20 mouse cellular contexts compared by ENCODE assay signal in the genomic region with DNA sequence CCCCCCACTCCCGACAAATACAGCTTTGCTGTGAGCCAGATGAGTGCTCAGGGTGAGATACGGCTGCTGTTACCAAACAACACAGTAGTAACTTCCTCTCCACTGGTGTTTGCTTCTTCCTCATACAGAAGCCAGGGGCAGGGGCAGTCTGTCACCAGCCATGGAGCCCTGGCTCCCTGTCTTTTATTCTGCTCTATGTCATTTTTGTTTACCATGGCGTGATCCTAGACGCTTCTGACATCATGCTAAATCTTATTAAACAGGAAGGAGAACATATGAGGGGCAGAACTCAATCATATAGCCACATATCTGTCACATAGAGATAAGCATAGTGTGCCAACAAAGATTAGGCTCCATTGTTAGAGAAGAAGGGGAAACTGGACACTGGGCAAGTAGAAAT. TPM values are rescaled to one million over a fixed set of nuclear protein-coding genes. Genes with fewer than 3 reads are reported as not detected.
DNase-seq lines count a peak whose midpoint lies in the region; ATAC-seq and TF ChIP-seq lines count a peak whose summit lies in the region.
"Had no signal": no experiment of that assay in that cellular context is flagged by ENCODE, and none has a peak within 500 bp of the region (broad histone marks: within the 10 kb centered on the region; RNA-seq: fewer than 3 reads in every experiment).

No protein-coding gene starts in this region.

- no peak for ATAC-seq in embryonic facial prominence, embryonic 15.5 days (ENCODE audit: insufficient number of reproducible peaks, low FRiP score, low TSS enrichment, low read depth)
- no peak for ATAC-seq in liver, postnatal 0 days
- ATAC-seq: CD4-positive, CD25-positive, alpha-beta regulatory T cell, adult 4 months; intestine, embryonic 15.5 days had no signal

- no peaks in the 10 kb centered on the region for H3K36me3 ChIP-seq in embryonic facial prominence, embryonic 15.5 days
- no peaks in the 10 kb centered on the region for H3K36me3 ChIP-seq in liver, postnatal 0 days (replicated peaks; ENCODE audit: insufficient read depth, low read length)
- no peaks in the 10 kb centered on the region for H3K36me3 ChIP-seq in splenic B cell, adult 2 months (ENCODE audit: control insufficient read depth, insufficient read depth, low read length, poor library complexity, severe bottlenecking)
- H3K36me3 ChIP-seq: embryonic facial prominence, embryonic 12.5 days; heart, embryonic 15.5 days; hindbrain, embryonic 13.5 days; intestine, embryonic 15.5 days; lung, embryonic 15.5 days; neural tube, embryonic 15.5 days had no signal

- no peak overlapping the region for H3K9ac ChIP-seq in embryonic facial prominence, embryonic 15.5 days
- H3K9ac ChIP-seq in liver, postnatal 0 days (replicated peaks), result no peak overlapping the region
- H3K9ac ChIP-seq: embryonic facial prominence, embryonic 12.5 days; heart, embryonic 15.5 days; hindbrain, embryonic 13.5 days; intestine, embryonic 15.5 days; lung, embryonic 15.5 days; neural tube, embryonic 15.5 days had no signal

- H3K27ac ChIP-seq in bone marrow, adult 2 months (ENCODE audit: control insufficient read depth, insufficient read depth, low read depth, low read length, poor library complexity), result peak overlapping the region; percentile 92
- H3K27ac ChIP-seq in embryonic facial prominence, embryonic 15.5 days (replicated peaks), result peak overlapping the region; percentile 59; the same call in 1 of the 2 replicates
- H3K27ac ChIP-seq in liver, postnatal 0 days (ENCODE audit: low read depth), result peak overlapping the region; percentile 69
- H3K27ac ChIP-seq: embryonic facial prominence, embryonic 12.5 days; heart, embryonic 15.5 days; hindbrain, embryonic 13.5 days; intestine, embryonic 15.5 days; lung, embryonic 15.5 days; neural tube, embryonic 15.5 days had no signal

- peaks cover 11% of the 10 kb centered on the region for H3K4me1 ChIP-seq in bone marrow, adult 2 months (ENCODE audit: control insufficient read depth, insufficient read depth, low read length)
- H3K4me1 ChIP-seq in embryonic facial prominence, embryonic 15.5 days, result peaks cover 63% of the 10 kb centered on the region
- H3K4me1 ChIP-seq in liver, postnatal 0 days (ENCODE audit: insufficient read depth), result peaks cover 35% of the 10 kb centered on the region

- no peak for TF ChIP-seq CTCF in bone marrow, adult 2 months (IDR thresholded peaks at IDR 0.05; ENCODE audit: control insufficient read depth, insufficient read depth, low read length)
- TF ChIP-seq CTCF in liver, postnatal 0 days (IDR thresholded peaks at IDR 0.05; ENCODE audit: low read depth), result no peak

- no peaks in the 10 kb centered on the region for H3K27me3 ChIP-seq in embryonic facial prominence, embryonic 15.5 days
- H3K27me3 ChIP-seq in liver, postnatal 0 days (ENCODE audit: insufficient read depth, low read length), result no peaks in the 10 kb centered on the region
- no peaks in the 10 kb centered on the region for H3K27me3 ChIP-seq in splenic B cell, adult 2 months (ENCODE audit: control insufficient read depth, insufficient read depth, low read length, poor library complexity, severe bottlenecking)
- H3K27me3 ChIP-seq: embryonic facial prominence, embryonic 12.5 days; heart, embryonic 15.5 days; hindbrain, embryonic 13.5 days; intestine, embryonic 15.5 days; lung, embryonic 15.5 days; neural tube, embryonic 15.5 days had no signal

- TF ChIP-seq POLR2A in bone marrow, adult 2 months (IDR thresholded peaks at IDR 0.05; ENCODE audit: borderline replicate concordance, control insufficient read depth, low read depth, low read length), result no peak

- no peaks in the 10 kb centered on the region for H3K9me3 ChIP-seq in embryonic facial prominence, embryonic 15.5 days (replicated peaks)
- H3K9me3 ChIP-seq in liver, postnatal 0 days (ENCODE audit: low read length), result no peaks in the 10 kb centered on the region
- H3K9me3 ChIP-seq: embryonic facial prominence, embryonic 12.5 days; heart, embryonic 15.5 days; hindbrain, embryonic 13.5 days; intestine, embryonic 15.5 days; lung, embryonic 15.5 days; neural tube, embryonic 15.5 days had no signal

- peak overlapping the region; percentile 50 for H3K4me3 ChIP-seq in bone marrow, adult 2 months (replicated peaks; ENCODE audit: control insufficient read depth, low read depth, low read length)
- no peak overlapping the region for H3K4me3 ChIP-seq in embryonic facial prominence, embryonic 15.5 days (replicated peaks)
- 0 out of 2 replicates have a peak overlapping the region, but pooled peaks have one; percentile 10 for H3K4me3 ChIP-seq in liver, postnatal 0 days (ENCODE audit: low read depth, low read length)
- H3K4me3 ChIP-seq: embryonic facial prominence, embryonic 12.5 days; heart, embryonic 15.5 days; hindbrain, embryonic 13.5 days; intestine, embryonic 15.5 days; lung, embryonic 15.5 days; neural tube, embryonic 15.5 days had no signal

- WGBS in bone marrow, adult 2 months, result 12% methylated on average over 4 of the region's 4 CpGs
- 67% methylated on average over 4 of the region's 4 CpGs for WGBS in embryonic facial prominence, embryonic 15.5 days
- 26% methylated on average over 4 of the region's 4 CpGs for WGBS in liver, postnatal 0 days (ENCODE audit: insufficient replicate concordance)

- TF ChIP-seq EP300 in liver, postnatal 0 days (IDR thresholded peaks at IDR 0.05; ENCODE audit: low read depth), result no peak

- H3K4me2 ChIP-seq in embryonic facial prominence, embryonic 15.5 days (replicated peaks), result no peak overlapping the region
- H3K4me2 ChIP-seq in liver, postnatal 0 days (ENCODE audit: low read depth, low read length), result 0 out of 2 replicates have a peak overlapping the region, but pooled peaks have one; percentile 52
- H3K4me2 ChIP-seq: embryonic facial prominence, embryonic 12.5 days; heart, embryonic 15.5 days; hindbrain, embryonic 13.5 days; intestine, embryonic 15.5 days; lung, embryonic 15.5 days; neural tube, embryonic 15.5 days had no signal

- DNase-seq in liver, postnatal 0 days, result no peak
- DNase-seq in splenic B cell, adult 2 months (ENCODE audit: low read depth, low spot score), result peak; percentile 21
- DNase-seq in kidney, postnatal 14 days, result no peak
- DNase-seq in heart, adult 9 months (ENCODE audit: low spot score in 2 of 2), result no peak
- no peak for DNase-seq in layer of hippocampus, adult 9-11 months
- DNase-seq: adrenal gland, postnatal 14 days; cerebellum, postnatal 10 days; gastrocnemius, postnatal 36 days; kidney, postnatal 25 days; left cerebral cortex, postnatal 4 days; thymus, adult 2 months had no signal

RNA-seq across cellular contexts. Expression of gene Morn1, which starts 30.2 kb away (rescaled TPM):
- 2.0 and 6.5 TPM in 2 replicates for polyA plus RNA-seq in bone marrow, adult 2 months (2011; ENCODE audit: insufficient read depth, insufficient read length, low replicate concordance, missing spikeins)
- polyA plus RNA-seq in embryonic facial prominence, embryonic 15.5 days (2015; fragmentation: Nextera tagmentation; extraction: Ambion mirVana), result 7.7 and 8.7 TPM in 2 replicates
- polyA plus RNA-seq in liver, postnatal 0 days (2015; fragmentation: Nextera tagmentation; extraction: Ambion mirVana), result 2.2 TPM in 2 replicates

RNA-seq across cellular contexts. Expression of gene Rer1, which starts 30.4 kb away (rescaled TPM):
- polyA plus RNA-seq in bone marrow, adult 2 months (2011; ENCODE audit: insufficient read depth, insufficient read length, low replicate concordance, missing spikeins), result 41.1 and 55.8 TPM in 2 replicates
- polyA plus RNA-seq in embryonic facial prominence, embryonic 15.5 days (2015; fragmentation: Nextera tagmentation; extraction: Ambion mirVana), result 157 and 164 TPM in 2 replicates
- 111 and 118 TPM in 2 replicates for polyA plus RNA-seq in liver, postnatal 0 days (2015; fragmentation: Nextera tagmentation; extraction: Ambion mirVana)

RNA-seq across cellular contexts. Expression of gene Pex10, which starts 49.8 kb away (rescaled TPM):
- 3.4 and 12.1 TPM in 2 replicates for polyA plus RNA-seq in bone marrow, adult 2 months (2011; ENCODE audit: insufficient read depth, insufficient read length, low replicate concordance, missing spikeins)
- 21.6 and 22.1 TPM in 2 replicates for polyA plus RNA-seq in embryonic facial prominence, embryonic 15.5 days (2015; fragmentation: Nextera tagmentation; extraction: Ambion mirVana)
- polyA plus RNA-seq in liver, postnatal 0 days (2015; fragmentation: Nextera tagmentation; extraction: Ambion mirVana), result 5.9 and 6.8 TPM in 2 replicates
